Mouse (Mus musculus) erythroblast, embryonic 14.5 days (primary cell): ENCODE measurements around the gene Sertad4. TPM values are rescaled to one million over a fixed set of nuclear protein-coding genes. Genes with fewer than 3 reads are reported as not detected.

Source experiments
- H3K27me3 ChIP-seq: 2 replicates; pipeline ENCODE4 v1.6.1; 2012; ENCODE audit warnings: inconsistent platforms; ENCODE audit not compliant: control insufficient read depth
- H3K36me3 ChIP-seq: 2 replicates; pipeline ENCODE4 v1.6.1; 2012; ENCODE audit warnings: mild to moderate bottlenecking, inconsistent platforms; ENCODE audit not compliant: control insufficient read depth
- H3K4me1 ChIP-seq: 2 replicates; pipeline ENCODE4 v1.6.1; 2012; ENCODE audit warnings: inconsistent platforms; ENCODE audit not compliant: control insufficient read depth
- H3K4me3 ChIP-seq: replicated peaks from 2 replicates; pipeline ENCODE3; 2012; ENCODE audit warnings: moderate library complexity, mild to moderate bottlenecking, inconsistent platforms
- H3K9me3 ChIP-seq: 2 replicates; pipeline ENCODE4 v1.6.1; 2012; ENCODE audit warnings: low read length, inconsistent platforms, mixed read lengths; ENCODE audit not compliant: control insufficient read depth
- GATA1 ChIP-seq: IDR thresholded peaks from 2 replicates; pipeline ENCODE4 v1.6.1; 2012; ENCODE audit warnings: low read length, inconsistent platforms, mixed read lengths
- TAL1 ChIP-seq: IDR thresholded peaks from 3 replicates; pipeline ENCODE4 v1.6.1; 2012; ENCODE audit warnings: low read length, inconsistent platforms, mixed read lengths
- polyA plus RNA-seq: library from polyadenylated mRNA; stranded (reverse); fragments of >175 nt; gene quantifications from 2 replicates; pipeline ENCODE4 v1.2.3, GENCODE M21; 2012

The Sertad4 gene
- polyA plus RNA-seq, 1 experiment = 0.19 TPM

DNA sequence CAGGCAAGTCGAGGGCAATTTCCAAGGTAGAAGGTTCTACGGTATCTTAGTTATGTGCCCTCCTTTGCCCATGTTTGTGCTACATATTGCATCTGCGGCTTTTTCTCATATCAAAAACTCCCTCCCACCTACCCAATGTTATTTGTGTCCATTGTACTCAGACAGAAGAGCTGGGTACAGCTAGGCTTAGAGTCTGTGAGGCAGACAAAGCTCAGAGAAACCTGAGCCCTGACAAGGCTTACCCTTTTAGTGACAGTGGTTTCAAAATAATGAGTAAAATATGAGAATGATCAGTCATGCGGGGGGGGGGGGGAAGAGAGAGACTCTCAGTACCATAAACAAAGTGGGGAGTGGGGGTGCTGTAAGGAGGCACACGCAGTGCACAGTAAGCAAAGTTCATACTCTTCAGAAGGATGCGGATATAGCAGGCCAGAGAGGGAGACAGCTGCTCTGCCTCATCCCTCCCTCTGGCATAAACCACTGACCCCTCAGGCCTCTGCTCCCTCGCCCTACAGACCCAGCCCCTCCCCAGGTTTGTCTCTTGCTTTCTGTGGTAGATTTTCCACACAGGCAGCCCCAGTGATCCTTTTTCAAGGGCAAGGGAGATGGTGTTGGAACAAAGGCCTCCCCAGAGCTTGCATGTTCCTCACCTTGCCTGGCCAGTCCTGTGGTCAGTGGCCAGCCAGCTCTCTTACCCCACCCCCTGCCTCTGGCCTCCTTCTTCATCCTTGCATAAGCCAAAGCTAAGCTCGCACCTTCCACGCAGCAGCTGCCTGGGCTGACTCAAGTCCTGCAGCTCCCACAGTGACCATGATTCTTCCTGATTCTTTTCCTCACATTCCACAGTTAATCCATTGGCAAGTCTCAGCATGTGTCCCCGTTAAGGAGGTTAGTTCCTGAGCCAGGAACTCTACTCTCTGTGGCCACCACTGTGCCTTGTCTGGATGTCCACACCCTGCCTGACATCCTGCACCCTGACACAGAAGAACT is 49.1 kb downstream of the Sertad4 start:
- H3K4me3 ChIP-seq = no peak overlapping the region
- no peaks in the 10 kb centered on the region for H3K27me3 ChIP-seq
- H3K36me3 ChIP-seq = no peaks in the 10 kb centered on the region
- no peaks in the 10 kb centered on the region for H3K4me1 ChIP-seq
- TF ChIP-seq GATA1 (no peak), TAL1 (no peak)
- no peaks in the 10 kb centered on the region for H3K9me3 ChIP-seq

DNA sequence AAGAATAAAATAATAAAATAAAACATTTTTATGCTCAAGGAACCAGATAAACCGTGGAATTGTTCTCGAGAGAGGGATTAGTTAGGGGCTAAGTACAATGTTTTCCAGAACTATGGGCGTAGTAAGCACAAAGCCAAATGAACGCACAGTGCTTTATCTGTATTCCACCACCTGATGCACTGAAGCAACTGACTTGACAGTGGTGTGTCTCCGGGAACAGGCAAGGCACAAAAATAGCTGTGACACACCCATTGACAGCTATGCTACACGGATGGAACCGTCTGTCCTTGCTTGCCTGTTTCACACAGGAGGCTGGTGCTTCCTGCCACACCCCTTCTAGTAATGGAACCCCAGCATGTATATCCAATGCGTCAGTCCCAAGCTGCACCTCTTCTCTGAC is 55.2 kb downstream of the Sertad4 start:
- no peaks in the 10 kb centered on the region for H3K9me3 ChIP-seq
- H3K4me3 ChIP-seq = no peak overlapping the region
- H3K36me3 ChIP-seq = no peaks in the 10 kb centered on the region
- H3K4me1 ChIP-seq = peaks cover 10% of the 10 kb centered on the region
- no peak for TF ChIP-seq GATA1
- TF ChIP-seq TAL1 = no peak
- no peaks in the 10 kb centered on the region for H3K27me3 ChIP-seq

DNA sequence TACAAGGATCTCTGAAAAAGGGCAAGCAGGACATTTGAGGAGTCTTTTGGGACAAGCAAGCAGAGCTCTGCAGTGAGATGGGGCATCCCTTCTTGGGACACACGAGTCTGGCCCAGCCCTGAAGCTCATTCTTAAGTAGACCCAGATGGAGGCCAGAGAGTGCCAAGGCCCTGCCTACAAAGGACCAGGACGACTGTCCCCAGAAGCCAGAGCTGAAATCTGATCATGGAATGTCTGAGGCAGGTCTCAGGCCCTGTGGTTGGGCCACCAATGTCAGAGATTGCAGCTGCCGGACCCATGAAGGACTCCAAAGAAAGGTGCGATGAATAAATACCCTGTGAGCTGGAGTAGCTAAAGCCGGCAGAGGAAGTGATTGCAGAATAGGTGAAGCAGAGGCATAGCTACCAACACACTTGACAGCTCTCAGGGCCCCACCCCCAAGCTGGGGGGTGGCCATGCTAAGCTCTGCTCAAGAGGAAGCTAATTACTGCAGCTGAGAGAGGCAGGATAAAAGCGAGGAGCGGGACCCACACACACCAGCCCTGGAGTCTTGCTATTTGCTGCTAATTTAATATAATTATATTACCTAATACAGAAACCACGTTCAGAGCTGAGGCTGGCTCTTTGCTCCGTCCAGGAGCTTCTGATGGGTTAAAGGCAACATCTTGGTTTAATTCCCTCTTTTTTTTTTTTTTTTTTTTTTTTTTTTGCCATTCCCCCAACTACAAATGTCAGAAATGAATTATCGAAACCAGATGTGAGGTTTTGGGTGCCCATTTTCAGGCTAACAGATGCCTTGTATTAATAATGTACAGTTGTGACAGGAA is 56.2 kb downstream of the Sertad4 start:
- Histone ChIP-seq H3K4me3 (no peak overlapping the region), H3K36me3 (no peaks in the 10 kb centered on the region), H3K27me3 (no peaks in the 10 kb centered on the region), H3K9me3 (peaks cover 3% of the 10 kb centered on the region; the same call in 1 of the 2 replicates), H3K4me1 (peaks cover 15% of the 10 kb centered on the region)
- TF ChIP-seq TAL1 (no peak), GATA1 (no peak)

DNA sequence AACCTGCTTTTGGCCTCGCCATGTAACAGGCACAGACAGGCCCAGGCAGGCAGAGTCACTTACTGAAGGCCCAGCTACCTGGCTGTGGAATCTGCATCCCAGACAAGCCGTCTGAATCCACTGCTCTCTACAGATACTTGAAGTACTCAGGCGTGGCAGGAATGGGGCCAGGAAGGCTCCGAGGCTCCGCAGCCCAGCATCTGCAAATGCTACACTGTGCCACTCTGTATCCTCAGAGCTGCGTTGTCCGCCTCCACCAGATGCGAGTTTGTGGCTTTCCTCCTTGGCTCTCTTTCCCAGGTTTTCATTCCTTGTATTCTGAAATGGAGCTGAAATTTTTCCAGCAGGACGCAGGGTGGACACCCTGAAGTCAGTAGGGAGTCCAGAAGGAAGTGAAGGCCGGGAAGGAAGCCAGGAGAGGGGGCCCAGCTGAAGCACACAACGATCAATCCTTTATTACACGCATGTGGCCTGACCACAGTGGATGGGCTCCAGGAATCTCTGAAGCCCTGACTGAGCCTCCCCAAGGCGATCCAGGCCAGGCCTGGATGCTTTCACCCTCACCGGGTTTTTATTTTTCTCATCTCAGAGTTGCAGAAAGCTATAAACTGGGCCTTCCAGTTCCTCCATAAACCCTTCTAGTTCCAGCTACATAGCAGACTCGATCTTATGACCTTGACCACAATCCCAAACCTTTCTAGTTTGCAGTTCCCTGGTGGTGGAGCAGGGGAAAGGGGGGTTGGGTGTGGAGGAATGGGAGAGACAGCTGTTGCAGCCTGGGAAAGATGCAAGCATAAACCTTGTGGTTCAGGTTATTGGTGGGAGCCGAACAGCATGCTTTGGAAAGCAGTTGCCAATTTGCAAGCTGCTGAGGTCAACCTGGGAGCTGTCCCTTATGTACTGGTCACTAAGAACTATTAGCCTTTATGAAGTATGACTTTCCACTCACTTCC is 57.1 kb downstream of the Sertad4 start:
- no peaks in the 10 kb centered on the region for H3K27me3 ChIP-seq

DNA sequence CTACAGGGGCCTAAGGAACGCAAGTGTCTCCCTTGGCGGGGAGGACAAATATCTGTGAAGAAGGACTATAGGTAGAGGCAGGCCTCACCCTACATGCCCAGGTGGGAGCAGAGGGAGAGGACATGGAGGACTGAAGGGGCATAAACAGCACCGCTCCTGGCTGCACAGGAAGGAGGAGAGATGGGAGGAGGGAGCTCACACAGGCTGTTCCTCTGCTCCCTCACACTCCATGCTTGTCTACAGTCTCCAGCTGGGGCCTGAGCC is 58.6 kb downstream of the Sertad4 start:
- Histone ChIP-seq H3K4me3 (no peak overlapping the region), H3K36me3 (no peaks in the 10 kb centered on the region), H3K27me3 (no peaks in the 10 kb centered on the region), H3K9me3 (peaks cover 3% of the 10 kb centered on the region; the same call in 1 of the 2 replicates), H3K4me1 (peaks cover 15% of the 10 kb centered on the region)
- no peak for TF ChIP-seq TAL1
- no peak for TF ChIP-seq GATA1

More for the DNA sequence above, 57.1 kb downstream of the Sertad4 start:
- TF ChIP-seq GATA1 (no peak), TAL1 (no peak)
- Histone ChIP-seq H3K4me1 (peaks cover 15% of the 10 kb centered on the region), H3K36me3 (no peaks in the 10 kb centered on the region), H3K4me3 (no peak overlapping the region), H3K9me3 (peaks cover 3% of the 10 kb centered on the region; the same call in 1 of the 2 replicates)

DNA sequence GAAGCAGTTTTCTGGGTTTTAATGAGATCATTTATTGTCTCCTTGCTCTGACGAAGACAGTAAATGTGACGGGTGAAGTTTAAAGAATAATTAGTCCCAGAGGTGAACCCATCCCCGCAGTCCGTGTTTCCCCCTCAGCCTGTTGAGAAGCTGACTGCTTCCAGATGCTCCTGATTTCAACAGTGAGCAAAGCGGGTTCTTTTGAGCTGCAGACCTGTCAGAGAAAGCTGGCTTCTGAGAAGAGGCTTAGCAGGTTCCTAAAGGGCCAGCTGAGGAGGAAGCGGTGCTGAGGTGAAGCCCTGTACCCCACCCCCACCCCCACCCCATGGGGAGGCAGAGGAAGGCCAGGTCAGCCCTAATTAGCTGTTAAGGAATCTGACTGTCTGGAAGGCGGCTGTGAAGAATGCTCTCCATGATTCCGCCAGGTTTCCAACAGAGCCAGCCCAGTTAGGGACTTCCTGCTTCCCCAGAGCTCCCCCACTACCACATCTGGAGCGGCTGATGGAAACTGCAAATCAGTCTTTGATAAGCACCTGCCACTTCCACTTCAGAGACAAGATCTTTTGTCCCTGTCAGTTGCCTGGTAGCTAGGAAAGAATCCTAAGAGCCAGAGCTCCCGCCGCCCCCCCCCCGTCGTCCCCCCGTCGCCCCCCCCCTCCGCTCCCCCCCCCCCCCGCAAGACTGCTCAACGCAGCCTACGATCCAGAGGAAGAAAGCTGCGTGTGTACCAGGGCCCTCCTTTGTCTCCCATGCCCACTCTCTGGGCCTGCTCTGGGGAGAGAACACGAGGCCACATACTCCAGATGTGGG is 59.1 kb downstream of the Sertad4 start:
- Histone ChIP-seq H3K9me3 (peaks cover 3% of the 10 kb centered on the region; the same call in 1 of the 2 replicates), H3K27me3 (no peaks in the 10 kb centered on the region), H3K4me1 (peaks cover 15% of the 10 kb centered on the region), H3K36me3 (no peaks in the 10 kb centered on the region), H3K4me3 (no peak overlapping the region)
- TF ChIP-seq TAL1 = no peak
- no peak for TF ChIP-seq GATA1

DNA sequence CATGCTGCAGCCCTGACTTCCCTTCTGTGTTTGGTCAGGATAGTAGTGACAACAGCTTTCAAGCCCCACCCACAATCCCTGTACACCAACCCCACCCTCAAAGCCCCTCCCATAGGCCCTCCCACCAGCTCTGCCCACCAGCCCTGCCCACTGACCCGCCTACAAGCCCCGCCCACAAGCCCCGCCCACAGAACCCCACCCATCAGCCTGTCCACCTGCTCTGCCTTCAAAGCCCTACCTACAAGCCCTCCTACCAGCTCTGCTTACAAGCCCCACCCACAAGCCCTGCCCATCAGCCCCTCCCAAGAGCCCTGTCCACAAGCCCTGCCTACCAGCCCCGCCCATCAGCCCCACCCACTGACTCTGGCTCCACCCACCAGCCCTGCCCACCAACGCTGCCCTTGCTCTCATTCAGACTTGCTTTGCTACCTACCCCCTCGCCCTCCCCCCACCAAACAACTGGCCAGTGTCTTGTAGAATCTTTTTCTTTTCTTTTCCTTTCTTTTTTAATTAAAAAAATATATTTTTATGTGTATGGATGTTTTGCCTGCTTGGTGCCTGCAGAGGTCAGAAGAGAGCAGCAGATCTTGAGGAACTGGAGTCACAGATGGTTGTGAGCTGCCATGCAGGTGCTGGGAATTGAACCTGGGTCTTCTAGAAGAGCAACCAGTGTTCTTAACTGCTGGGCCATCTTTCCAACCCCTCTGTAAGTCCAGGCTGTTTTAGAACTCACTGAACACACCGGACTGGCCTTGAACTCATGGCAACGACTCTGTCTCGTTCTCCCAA is 60.4 kb downstream of the Sertad4 start:
- H3K36me3 ChIP-seq = no peaks in the 10 kb centered on the region
- no peak for TF ChIP-seq GATA1
- no peak for TF ChIP-seq TAL1
- no peak overlapping the region for H3K4me3 ChIP-seq
- H3K9me3 ChIP-seq = peaks cover 3% of the 10 kb centered on the region; the same call in 1 of the 2 replicates
- peaks cover 11% of the 10 kb centered on the region for H3K4me1 ChIP-seq
- H3K27me3 ChIP-seq = no peaks in the 10 kb centered on the region

Other genes starting within 250 kb of the Sertad4 start
- not detected in 2 replicates for gene Hhat, start 84.5 kb downstream of the Sertad4 start, polyA plus RNA-seq
- 0.41 and 0.53 TPM in 2 replicates for gene Syt14, start 180.0 kb upstream of the Sertad4 start, polyA plus RNA-seq